Mouse (Mus musculus): ENCODE measurements around the gene Kat8.

DNA sequence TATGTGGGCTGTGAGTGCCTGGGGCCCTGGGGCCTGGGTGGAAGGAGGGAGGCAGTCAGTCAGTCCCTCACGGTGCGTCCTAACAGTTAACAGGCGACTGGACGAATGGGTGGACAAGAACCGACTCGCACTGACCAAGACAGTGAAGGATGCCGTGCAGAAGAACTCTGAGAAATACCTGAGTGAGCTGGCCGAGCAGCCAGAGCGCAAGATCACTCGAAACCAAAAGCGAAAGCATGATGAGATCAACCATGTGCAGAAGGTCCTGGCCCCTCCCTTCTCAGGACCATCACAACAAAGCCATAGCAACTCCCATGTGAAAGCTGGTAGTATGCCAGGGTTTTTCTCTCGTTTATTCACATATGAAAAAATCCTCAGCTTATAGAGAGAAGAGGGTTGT lies 3.0 kb downstream of the Kat8 start:
- TF ChIP-seq POLR2A (IDR thresholded peaks at IDR 0.05; ENCODE audit: borderline replicate concordance, extremely low read depth, low read depth, low read length) (no peak), CTCF (IDR thresholded peaks at IDR 0.05; ENCODE audit: insufficient read depth, low read length) (no peak)
